In the genomic region with DNA sequence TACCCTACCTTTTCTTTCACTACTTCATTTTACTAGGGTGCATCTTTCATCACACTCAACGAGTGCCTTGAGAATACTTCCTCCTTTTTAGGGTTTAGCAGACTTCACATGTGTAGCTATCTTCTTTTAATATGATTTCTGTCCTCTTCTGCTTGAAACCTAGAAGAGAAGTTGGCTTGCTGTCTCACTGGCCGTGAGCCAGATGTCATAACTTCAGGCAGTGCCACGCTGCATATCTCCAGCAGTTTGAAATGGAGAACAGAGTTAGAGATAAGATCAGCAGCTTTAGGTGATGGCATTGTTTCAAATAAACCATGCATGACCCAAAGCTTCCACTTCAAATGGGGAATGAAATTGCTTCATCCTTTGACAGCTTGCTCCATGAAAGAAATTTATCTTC, we compare ENCODE assay signal across 8 mouse cellular contexts.
DNase-seq lines count a peak whose midpoint lies in the region; ATAC-seq lines count a peak whose summit lies in the region.

No protein-coding gene starts in this region.

- ATAC-seq in embryonic facial prominence, embryonic 14.5 days (ENCODE audit: low read depth): no peak
- ATAC-seq in forebrain, embryonic 16.5 days: no peak
- no peak for ATAC-seq in CD4-positive, CD25-positive, alpha-beta regulatory T cell, adult 4 months

- H3K4me1 ChIP-seq in embryonic facial prominence, embryonic 14.5 days (ENCODE audit: control insufficient read depth, insufficient read depth, low read length): 0 out of 2 replicates have a peak, but pooled peaks cover 3% of the 10 kb centered on the region
- H3K4me1 ChIP-seq in embryonic facial prominence, embryonic 10.5 days: 0 out of 2 replicates have a peak, but pooled peaks cover 4% of the 10 kb centered on the region
- H3K4me1 ChIP-seq in forebrain, embryonic 16.5 days (replicated peaks; ENCODE audit: control insufficient read depth, insufficient read depth, low read length): no peaks in the 10 kb centered on the region

- no peak overlapping the region for H3K4me3 ChIP-seq in embryonic facial prominence, embryonic 14.5 days (ENCODE audit: low read depth, low read length)
- no peak overlapping the region for H3K4me3 ChIP-seq in embryonic facial prominence, embryonic 10.5 days
- no peak overlapping the region for H3K4me3 ChIP-seq in forebrain, embryonic 16.5 days (replicated peaks; ENCODE audit: low read length)

- no peak overlapping the region for H3K9ac ChIP-seq in embryonic facial prominence, embryonic 14.5 days (ENCODE audit: low read depth, low read length)
- no peak overlapping the region for H3K9ac ChIP-seq in forebrain, embryonic 16.5 days (replicated peaks; ENCODE audit: low read depth, low read length)

- H3K4me2 ChIP-seq in embryonic facial prominence, embryonic 14.5 days (ENCODE audit: low read depth, low read length): no peak overlapping the region
- H3K4me2 ChIP-seq in forebrain, embryonic 16.5 days (ENCODE audit: low read length): no peak overlapping the region

- H3K36me3 ChIP-seq in embryonic facial prominence, embryonic 14.5 days (ENCODE audit: control insufficient read depth, insufficient read depth, low read length): no peaks in the 10 kb centered on the region
- H3K36me3 ChIP-seq in embryonic facial prominence, embryonic 10.5 days (replicated peaks): no peaks in the 10 kb centered on the region
- H3K36me3 ChIP-seq in forebrain, embryonic 16.5 days (ENCODE audit: control insufficient read depth, insufficient read depth): no peaks in the 10 kb centered on the region

- 55% methylated on average over 3 of the region's 3 CpGs for WGBS in embryonic facial prominence, embryonic 14.5 days
- 83% methylated on average over 3 of the region's 3 CpGs for WGBS in embryonic facial prominence, embryonic 10.5 days
- 80% methylated on average over 3 of the region's 3 CpGs for WGBS in forebrain, embryonic 16.5 days

- H3K27me3 ChIP-seq in embryonic facial prominence, embryonic 14.5 days (replicated peaks; ENCODE audit: control insufficient read depth, insufficient read depth, low read length): no peaks in the 10 kb centered on the region
- H3K27me3 ChIP-seq in embryonic facial prominence, embryonic 10.5 days (replicated peaks; ENCODE audit: low read depth, poor library complexity, severe bottlenecking): no peaks in the 10 kb centered on the region
- H3K27me3 ChIP-seq in forebrain, embryonic 16.5 days (replicated peaks; ENCODE audit: control insufficient read depth, insufficient read depth, low read length): no peaks in the 10 kb centered on the region

- peak; percentile 64 for DNase-seq in embryonic facial prominence, embryonic 14.5 days (ENCODE audit: low spot score)
- no peak for DNase-seq in embryonic facial prominence, embryonic 10.5 days (ENCODE audit: low spot score)
- DNase-seq in urinary bladder, postnatal 25 days (ENCODE audit: low spot score): peak; percentile 30
- DNase-seq in urinary bladder, adult 2 months (ENCODE audit: low spot score): no peak
- peak; percentile 62 for DNase-seq in kidney, postnatal 14 days
- no peak for DNase-seq in thymus, postnatal 14 days

- H3K27ac ChIP-seq in embryonic facial prominence, embryonic 14.5 days (replicated peaks; ENCODE audit: low read depth, low read length): no peak overlapping the region
- no peak overlapping the region for H3K27ac ChIP-seq in embryonic facial prominence, embryonic 10.5 days (replicated peaks)
- no peak overlapping the region for H3K27ac ChIP-seq in forebrain, embryonic 16.5 days (ENCODE audit: low read length)

- H3K9me3 ChIP-seq in embryonic facial prominence, embryonic 14.5 days (ENCODE audit: control insufficient read depth, low read length): no peaks in the 10 kb centered on the region
- H3K9me3 ChIP-seq in embryonic facial prominence, embryonic 10.5 days: no peaks in the 10 kb centered on the region
- no peaks in the 10 kb centered on the region for H3K9me3 ChIP-seq in forebrain, embryonic 16.5 days (ENCODE audit: control insufficient read depth, low read length)

Comparison
In these comparisons a context has a peak if more than half of its experiments do, and no peak if none do; other contexts are left out.
1. DNase-seq: peak in embryonic facial prominence, embryonic 14.5 days (single experiment), urinary bladder, postnatal 25 days (single experiment) and kidney, postnatal 14 days (single experiment); none in embryonic facial prominence, embryonic 10.5 days (single experiment), urinary bladder, adult 2 months (single experiment) and thymus, postnatal 14 days (single experiment).